Mouse (Mus musculus): ENCODE results near the gene Hsd3b4. TPM values are rescaled to one million over a fixed set of nuclear protein-coding genes. Genes with fewer than 3 reads are reported as not detected.

Hsd3b4 gene
- total RNA-seq, 2 experiments from 2014 or later: not detected

Other genes with a start within 250 kb of the Hsd3b4 start
- gene Hmgcs2, start 230.1 kb downstream of the Hsd3b4 start, total RNA-seq (2021): 10 to 100 TPM; 64.9 to 70.1 TPM
- gene Phgdh, start 170.5 kb downstream of the Hsd3b4 start, total RNA-seq (2021): 1 to 10 TPM; 4.0 to 4.6 TPM
- gene Zfp697, start 128.1 kb downstream of the Hsd3b4 start, total RNA-seq (2021): 1 to 10 TPM; 6.1 to 7.3 TPM
- gene Gm4450, start 53.4 kb downstream of the Hsd3b4 start, total RNA-seq (2021): not detected
- gene Gm10681, start 78.3 kb upstream of the Hsd3b4 start, total RNA-seq (2021): not detected
- gene Hsd3b5, start 119.7 kb upstream of the Hsd3b4 start, total RNA-seq (2021): not detected
- gene Hsd3b2, start 214.0 kb upstream of the Hsd3b4 start, total RNA-seq (2021): not detected

Measured in heart, postnatal 14 days (tissue).